Mouse (Mus musculus) kidney, postnatal 10 days (tissue): ENCODE results near the gene Etnk1.
"Not testable (repeated sequence)": the region's sequence is repeated elsewhere in the genome, so short reads cannot be mapped to it uniquely, and the experiment has no call there.

Experiments
- DNase-seq: peaks from one replicate; pipeline ENCODE4 v3.0.0; 2021; ENCODE audit warnings: mixed read lengths

Gene Etnk1

DNA sequence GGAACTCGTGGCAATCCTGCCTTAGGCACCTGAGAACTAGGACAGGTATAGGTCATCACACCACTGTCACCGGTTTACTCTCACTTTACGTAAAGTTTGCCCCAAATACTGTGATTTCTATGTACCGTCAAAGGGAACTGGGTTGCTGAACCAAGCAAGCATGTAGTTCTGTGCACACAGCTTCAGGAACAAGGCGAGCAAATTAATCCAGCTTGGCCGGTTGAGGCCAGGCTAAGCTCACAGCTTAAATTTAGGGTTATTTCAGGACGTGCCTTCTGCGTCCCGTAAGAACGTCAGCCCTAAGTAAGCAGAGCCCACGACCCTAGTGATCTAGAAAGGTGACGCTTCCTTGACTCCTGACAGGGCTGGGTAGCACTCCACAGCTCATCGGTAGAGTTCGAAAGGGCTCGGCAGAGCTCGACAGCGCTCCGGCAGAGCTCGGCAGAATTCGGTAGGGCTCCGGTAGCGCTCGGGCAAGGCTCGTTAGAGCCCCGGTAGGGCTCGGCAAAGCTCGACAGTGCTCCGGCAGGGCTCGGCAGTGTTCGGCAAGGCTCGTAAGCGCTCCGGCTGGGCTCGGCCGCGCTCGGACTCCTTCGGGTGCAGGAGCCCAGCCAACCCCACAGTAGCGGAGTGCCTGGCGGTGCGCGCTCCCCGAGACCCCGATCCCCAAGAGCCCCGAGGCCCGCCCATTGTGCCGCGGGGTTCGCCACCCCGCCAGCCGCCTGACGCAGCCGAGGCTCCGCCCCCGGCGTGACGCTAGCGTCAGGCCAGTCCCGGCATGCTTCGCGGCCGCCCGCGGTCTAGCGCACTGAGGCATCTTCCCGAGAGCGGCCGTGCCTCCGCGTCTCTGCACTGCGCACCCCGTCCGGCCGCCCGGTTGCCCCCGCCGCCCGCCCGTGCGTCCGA, at the start of gene Etnk1:
TSS of gene Etnk1 (plus strand) at position 770 of the 906 bp plus-strand sequence.
- DNase-seq = peak; percentile 96

DNA sequence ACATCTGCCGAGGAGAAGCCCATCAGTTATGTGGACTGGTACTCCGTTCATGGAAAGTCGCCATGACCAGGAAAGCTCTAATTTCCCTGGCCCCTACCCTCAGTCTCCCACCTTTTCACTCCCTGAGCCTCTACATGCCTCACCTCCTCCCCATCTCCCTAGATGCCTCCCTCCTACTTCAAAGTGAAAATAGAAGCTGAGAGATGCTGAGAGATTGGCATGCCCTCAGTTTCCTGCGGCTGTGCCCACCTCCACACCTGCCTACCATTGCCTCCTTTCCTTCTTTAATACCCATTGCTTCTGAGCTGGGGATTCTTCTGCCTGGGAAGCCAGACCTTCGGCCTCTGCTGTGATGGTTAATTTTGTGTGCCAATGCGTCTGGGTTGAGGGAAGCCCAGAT, 47.7 kb upstream of the Etnk1 start:
- no peak for DNase-seq

DNA sequence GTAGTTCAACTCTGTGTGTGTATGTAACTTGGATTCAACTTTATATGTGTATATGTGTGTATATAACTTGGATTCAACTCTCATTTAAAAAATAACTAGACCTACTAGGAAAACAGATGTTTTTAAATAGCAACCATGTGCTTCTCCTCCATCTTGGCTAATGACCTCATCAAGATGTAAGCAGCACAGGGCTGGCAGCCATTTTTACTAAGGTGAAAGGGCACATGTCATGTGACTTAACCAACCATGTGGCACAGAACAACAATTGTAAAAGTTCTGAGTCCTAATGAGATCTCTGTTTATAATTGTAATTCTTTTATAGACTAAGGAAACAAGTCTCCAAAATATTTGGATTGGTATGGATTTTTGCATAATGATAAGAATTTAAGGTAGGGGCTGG, 41.3 kb upstream of the Etnk1 start:
- DNase-seq = no peak

DNA sequence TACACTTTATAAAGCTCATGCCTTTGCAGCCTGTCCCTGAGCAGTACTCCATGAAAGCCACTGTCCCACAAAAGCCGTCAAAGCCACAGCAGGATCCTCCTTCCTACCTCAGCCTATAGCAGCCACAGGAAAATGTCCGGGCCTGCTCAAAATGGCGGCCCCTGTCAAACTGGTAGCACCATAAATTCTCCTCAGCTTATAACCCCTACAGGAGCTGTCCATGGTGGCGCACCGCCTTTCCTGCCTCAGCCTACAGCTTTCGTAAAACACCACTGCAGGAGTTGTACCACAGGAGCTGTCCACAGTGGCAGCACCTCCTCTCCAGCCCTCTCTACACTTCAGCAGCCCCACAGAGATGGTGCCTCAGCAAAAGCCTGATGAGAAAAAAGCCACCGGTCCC, 37.6 kb upstream of the Etnk1 start:
- DNase-seq = peak; percentile 30

DNA sequence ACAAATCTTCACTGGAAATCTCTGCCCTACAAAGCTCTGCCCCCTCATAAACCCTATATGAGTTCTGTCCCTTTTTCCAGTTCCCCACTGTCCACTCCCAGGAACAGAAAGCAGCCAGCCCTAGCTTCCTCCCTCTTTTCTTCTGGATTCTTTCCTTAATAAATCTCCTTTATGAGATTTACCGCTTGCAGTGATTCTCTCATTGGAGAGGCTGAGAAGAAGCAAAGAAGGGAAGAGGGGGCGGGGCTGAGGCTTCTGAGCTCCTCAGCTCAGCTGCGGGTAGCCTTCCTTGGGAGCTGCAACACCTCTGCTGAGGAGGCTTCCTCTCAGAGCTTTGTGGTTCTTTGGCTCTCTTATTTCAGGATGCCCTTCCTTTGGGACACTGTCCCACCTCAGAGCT, 37.1 kb upstream of the Etnk1 start:
- peak; percentile 52 for DNase-seq

DNA sequence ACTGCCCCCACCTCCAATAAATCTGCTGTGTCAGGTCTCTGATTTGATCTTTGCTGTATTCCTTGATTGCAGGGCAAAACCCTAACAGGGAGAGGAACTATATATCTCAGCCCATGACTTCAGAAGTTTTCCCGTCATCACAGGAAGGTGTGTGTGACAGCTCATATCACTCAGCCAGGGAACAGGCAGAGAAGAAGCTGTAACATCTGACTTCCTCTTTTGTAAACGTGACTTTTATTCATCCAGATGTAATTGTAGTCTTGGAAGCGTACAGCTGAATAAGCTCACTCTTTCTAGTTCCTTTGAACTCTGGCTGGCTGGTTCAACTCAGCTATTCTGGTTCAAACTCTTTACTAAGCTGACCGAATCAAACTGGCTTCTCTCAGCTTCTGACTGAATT, 36.6 kb upstream of the Etnk1 start:
- no peak for DNase-seq

DNA sequence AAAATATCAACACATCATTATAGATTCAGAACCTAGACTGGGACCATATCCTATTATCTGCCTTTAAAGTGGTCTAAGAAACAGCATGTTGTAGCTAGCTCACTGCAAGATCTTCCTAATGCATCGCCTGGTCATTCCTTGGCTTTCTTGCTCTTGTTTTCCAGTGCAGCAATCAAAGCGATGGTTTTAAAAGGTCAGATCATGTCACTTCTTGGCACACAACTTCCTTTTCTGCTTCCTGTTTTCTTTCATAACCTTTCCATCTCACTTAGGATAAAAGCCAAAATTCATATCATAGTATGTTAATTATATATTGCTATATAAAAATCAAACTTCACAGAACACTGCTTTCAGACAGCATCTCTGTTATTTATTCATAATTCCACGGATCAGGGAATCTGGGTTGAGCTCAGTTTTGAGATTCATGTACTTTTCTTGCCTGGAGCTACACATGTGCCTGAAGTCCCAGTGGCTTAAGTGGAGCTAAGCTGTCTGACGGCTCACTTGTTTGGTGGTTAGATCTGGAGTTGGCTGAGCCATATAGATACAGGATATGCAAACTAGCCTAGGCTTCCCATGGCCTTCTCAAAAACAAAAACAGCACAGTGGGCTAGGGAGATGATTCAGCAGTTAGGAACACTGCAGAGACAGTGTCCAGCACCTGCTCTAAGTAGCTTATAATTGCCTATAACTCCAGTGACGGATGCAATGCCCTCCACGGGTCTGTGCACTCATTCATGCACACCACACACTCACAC, 34.9 kb upstream of the Etnk1 start:
- DNase-seq = no peak

DNA sequence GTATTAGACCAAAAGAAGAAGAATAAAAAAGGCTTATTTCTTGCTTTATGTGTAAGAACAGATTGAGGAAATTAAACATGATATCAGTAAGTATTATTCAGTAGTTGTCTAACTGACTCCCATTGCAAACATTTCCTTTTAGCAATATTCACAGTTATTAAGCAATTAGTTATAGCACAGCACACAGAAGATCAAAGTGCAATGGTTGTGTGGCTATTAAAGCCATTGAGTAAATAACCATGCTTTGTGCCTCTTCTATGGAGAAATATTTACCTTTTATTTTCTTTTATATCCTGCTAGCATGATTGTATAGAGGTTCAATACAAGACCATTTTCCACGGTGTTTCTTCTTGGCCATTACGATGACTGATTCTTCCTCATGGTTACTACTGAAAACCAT, 33.9 kb upstream of the Etnk1 start:
- DNase-seq = no peak

DNA sequence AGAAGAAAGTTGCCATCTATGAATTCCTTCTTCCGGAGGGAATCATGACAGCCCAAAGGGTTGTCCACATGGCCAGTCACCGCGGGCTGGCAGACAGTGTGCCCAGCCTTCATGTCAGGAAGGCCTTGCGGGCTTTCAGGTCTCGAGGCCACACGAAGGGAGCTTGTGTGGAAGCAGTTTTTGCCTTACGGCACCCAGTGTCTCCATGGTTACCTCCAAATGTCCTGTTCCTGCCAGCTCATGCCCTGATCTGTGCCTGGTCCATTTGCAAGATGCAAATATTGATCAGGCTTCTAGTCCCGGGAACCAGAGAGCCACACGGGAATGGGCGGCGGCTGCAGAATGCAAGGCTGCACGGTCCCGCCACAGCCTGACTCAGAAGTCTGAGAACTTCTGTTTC, 31.9 kb upstream of the Etnk1 start:
- DNase-seq = no peak

DNA sequence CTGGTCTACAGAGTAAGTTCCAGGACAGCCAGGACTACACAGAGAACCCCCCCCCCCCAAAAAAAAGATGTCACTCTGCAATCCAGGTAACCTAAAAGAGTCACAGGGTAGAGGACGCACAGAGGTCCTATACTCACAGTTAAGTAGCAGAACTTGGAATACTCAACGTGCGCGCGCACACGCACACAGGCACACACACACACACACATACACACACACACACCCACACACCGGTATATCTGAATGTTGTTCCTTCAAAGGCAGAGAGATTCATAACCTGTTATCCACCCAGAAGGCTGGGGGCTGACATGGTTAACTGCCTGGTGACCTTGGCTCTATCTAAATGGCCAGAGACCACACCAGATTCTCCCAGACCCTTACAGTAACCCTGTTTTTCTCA, 30.3 kb upstream of the Etnk1 start:
- no peak for DNase-seq

DNA sequence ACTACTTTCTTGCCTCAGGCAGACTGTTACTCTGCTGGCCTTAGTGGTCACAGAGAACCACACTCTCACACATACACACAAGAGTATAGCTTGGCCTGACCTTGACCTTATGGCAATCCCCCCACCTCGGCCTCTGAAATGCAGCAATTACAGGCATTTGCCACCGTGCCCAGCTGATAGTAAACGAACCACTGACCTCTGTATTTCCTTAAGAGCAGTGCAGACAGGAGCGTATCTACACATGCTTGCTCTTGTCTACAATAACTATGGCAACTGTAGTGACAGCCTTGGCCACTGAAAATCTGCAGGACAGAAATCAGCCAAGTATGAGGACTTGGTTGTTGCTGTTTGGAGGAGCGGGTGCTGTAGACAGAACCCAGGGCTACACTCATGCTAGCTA, 29.7 kb upstream of the Etnk1 start:
- no peak for DNase-seq

DNA sequence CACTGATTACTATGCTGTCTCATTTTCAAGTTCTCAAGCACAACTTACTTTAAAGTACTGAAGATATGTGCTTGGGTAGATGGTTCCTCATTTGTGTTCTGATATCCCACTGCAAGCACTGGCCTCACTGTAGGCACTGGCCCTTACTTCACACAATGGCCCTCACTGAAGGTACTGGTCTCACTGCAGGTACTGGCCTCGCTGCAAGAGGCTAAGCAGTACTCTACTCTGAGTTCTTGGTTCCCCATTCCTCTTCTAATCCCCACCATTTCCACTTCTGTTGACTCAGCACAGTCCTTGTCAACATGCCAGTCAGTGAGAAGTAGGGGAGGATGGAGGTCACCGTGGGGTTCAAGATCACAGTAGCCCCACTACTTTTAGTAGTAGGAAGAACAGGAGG, 27.6 kb upstream of the Etnk1 start:
- DNase-seq = no peak

DNA sequence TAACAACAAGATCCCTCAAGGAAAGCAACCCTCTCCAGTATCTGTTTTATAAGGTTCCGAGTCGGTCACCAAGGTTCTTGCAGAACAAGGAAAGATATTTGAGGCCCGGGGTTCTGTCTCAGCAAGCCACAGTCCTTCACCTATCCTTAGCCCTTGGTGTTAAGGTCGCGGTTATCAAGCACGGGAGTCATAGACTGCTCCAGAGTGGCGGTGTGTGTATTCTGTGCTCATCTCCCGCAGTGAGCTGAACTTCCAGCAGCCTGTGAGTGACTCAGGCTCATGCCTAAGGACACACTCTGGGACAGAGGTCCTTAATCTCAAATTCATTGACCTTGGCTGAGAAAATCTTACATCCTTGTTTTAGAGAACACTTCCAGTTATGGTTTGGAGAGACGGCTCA, 26.1 kb upstream of the Etnk1 start:
- DNase-seq = no peak

DNA sequence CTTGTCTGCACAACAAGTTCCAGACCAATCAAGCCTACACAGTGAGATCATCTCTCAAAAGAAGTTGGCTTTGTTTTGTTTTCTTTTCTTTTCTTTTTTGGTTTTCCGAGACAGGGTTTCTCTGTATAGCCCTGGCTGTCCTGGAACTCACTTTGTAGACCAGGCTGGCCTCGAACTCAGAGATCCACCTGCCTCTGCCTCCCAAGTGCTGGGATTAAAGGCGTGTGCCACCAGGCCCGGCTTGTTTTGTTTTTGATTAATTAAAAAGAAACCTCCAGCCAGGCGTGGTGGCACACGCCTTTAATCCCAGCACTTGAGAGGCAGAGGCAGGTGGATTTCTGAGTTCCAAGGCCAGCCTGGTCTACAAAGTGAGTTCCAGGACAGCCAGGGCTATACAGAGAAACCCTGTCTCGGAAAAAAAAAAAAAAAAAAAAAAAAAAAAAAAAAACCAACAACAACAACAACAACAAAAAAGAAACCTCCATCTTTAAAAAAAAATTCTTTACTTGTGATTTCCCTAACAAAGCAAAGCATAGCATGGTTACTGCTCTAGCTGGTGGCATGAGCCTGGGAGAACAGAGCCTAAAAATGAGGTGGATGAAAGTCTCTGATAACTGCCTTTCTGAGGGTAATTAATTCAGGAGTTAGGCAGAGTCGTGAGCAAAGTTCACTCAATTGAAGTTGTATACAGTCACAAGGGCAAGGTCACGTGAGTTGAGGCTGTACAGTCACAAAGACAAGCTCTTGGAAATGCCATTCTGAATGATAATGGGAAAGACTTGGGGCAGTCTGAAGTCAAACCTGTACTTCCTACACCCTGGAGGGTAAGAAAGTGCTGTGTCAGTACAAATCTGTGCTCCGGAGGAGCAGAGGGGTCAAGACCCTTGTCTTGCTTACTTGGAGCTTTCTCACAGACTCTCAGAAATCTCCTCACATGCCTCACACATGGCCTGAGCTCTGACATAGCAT, 25.1 kb upstream of the Etnk1 start:
- not testable (repeated sequence) for DNase-seq

DNA sequence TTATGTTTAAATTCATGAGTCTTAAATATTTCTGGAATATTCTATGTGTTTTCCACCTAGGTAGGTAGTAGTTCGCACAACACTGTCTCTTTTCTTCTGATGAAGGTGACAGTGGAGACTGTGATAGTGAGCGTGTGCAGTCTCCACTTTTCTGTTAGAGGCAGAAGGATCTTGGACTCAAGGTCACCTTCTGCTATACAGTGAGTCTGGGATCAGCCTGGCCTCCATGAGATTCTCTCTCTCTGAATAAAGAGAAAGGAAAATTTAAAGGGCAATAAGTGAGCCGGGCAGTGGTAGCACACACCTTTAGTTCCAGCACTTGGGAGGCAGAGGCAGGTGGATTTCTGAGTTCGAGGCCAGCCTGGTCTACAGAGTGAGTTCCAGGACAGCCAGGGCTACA, 24.2 kb upstream of the Etnk1 start:
- DNase-seq = no peak

DNA sequence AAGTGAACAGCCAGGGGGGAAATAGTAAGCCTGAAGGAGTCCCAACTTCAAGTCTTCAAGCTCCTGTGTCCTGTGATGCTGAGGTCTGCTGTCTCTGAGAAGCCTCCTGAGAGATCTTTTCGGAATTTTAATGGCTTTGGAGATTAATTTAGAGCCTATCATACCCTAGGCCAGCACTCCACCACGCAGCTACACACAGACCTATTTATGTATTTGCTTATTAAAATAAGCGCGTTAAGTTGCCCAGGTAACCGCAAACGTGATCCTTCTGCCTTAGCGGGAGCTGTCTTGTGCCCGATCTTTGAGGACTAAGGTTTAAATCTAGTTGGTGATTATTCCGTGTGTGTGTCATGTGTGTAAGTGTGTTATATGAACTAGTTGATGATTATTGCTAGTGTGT, 23.7 kb upstream of the Etnk1 start:
- no peak for DNase-seq

DNA sequence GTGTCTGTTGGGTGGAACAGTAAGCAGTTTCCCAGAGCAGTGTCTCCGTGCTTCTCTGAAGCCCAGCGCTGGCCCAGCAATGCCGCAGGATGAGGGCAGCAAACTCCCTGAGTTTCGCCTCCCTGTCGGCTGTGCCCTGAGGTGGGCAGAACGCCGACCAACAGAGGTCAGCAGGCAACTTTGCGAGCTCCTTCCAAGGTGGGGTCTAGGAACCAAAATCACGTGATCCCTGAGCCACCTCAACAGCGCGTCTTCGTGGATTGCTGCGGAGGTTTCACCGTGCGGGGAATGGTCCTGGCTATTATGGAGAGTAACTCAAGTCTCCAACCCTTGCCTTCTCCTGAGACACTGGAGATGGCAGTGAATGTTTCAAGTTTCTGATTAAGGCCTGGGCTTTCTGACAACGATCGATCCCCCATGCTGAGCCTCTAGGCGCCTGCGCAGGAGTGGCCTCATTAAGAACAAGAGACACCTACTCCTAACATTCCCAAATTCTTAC, 23.2 kb upstream of the Etnk1 start:
- DNase-seq = no peak

DNA sequence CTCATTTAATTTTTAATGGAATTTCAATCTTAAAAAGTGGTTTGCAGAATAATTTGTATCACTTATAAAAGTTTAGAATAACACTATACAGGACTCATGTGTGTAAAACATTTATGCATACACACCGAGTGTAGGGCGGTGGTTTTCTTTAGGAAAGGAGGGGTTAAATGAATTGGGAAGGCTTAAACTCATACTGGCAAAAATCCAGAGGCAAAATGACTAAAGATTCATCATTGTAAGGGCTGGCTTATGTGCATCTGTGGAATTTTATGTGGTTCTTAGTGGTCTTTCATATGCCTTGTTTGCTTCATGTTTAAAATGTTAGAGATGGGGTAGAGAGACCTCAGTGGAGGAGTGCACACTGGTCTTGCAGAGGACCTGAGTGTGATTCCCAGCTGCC, 22.5 kb upstream of the Etnk1 start:
- no peak for DNase-seq

DNA sequence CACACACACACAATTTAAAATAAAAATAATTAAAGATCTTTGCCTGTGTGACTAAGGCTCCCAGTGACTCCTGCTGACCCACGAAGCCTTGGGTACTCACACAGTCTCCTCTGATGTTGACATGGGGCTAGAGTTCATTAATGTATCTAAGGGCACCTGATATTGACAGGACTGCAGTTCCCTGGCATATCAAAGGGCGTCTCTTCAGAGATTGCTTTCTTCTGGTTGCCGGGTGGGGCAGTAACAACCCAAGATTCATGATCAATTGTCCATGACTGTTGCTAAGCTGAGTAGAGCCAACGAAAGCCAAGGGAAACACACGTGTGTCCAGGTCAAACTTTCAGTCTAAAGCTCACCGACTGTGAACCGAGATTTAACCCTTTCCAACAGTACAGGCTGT, 22.0 kb upstream of the Etnk1 start:
- peak; percentile 40 for DNase-seq

DNA sequence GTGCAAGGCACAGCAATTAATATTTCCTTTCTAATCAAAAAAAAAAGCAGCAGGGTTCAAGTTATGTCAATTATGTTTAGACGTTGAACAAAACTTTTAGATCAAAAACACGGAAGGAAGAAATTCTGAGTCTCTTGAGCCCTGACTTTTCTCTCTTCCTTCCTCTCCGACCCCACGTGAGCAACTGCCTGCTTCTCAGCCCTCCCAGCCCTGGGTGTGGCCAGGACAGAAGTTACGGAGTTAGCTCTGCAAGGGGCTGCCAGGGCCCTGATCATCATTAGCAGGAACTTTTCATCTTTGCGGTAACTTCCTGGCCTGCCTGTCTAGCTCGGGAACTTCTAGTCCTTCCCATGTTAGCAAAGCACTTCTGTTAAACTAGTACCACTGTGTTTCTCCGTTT, 20.3 kb upstream of the Etnk1 start:
- DNase-seq = peak; percentile 62

DNA sequence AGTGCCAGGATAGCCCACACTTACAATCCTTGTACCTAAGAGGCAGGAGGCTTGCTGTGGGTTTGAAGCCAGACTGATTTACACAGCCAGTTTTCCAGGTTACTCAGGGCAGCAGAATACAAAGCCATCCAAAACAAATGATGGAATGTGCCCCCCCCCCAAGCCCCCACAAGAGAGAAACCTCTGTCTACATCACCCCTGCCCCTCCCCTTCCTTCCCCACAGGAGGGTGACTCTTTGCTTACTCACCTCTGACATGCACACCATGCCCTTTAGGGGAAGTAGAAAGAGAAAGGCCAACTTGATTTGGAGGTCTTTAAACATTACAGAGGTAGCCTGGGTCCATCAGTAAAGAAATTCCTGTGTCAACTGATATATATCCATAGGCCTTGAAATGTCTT, 18.2 kb upstream of the Etnk1 start:
- DNase-seq = peak; percentile 52

DNA sequence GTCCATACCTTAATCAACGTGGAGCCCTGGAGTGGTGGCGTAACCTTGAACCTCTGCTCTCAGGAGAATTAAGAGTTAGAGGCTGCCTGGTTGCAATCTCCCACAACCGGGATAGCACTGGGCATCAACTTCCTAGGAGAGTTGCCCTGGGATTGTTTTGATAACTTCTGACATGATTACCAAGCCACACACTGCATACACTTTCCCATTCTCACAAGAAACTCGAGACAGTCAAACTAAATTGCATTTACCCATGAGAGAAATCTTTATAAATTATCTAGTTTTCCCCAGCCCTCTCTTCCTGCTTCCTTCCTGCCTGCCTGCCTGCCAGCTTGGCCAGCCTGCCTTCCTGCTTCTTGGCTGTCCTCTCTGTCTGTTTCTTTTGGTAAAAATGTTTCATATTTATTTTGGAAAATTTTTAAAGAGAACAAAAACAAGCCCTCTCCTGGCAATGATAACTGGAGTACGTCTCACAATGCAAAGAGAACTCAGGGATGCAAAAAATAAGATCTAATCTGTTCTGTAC, 17.2 kb upstream of the Etnk1 start:
- no peak for DNase-seq
